Mouse (Mus musculus) forebrain, embryonic 10.5 days (tissue): ENCODE data around the gene Cfap221. TPM values are rescaled to one million over a fixed set of nuclear protein-coding genes. Genes with fewer than 3 reads are reported as not detected.

Source experiments
- DNase-seq: peaks from one replicate; pipeline ENCODE4 v3.0.0-alpha.2; 2017; ENCODE audit warnings: low spot score; ENCODE audit errors: extremely low spot score
- H3K27ac ChIP-seq: fragments of 300-500 bp; sonication (generic); 2 replicates; pipeline ENCODE4 v1.5.1; 2016; ENCODE audit warnings: mild to moderate bottlenecking
- H3K27me3 ChIP-seq: fragments of 300-500 bp; sonication (generic); 2 replicates; pipeline ENCODE4 v1.6.1; 2016; ENCODE audit warnings: mild to moderate bottlenecking; ENCODE audit not compliant: poor library complexity, severe bottlenecking
- H3K36me3 ChIP-seq: fragments of 300-500 bp; sonication (generic); replicated peaks from 2 replicates; pipeline ENCODE4 v1.6.1; 2016; ENCODE audit warnings: mild to moderate bottlenecking, moderate library complexity
- H3K4me1 ChIP-seq: fragments of 300-500 bp; sonication (generic); 2 replicates; pipeline ENCODE4 v1.6.1; 2016
- H3K4me3 ChIP-seq: fragments of 300-500 bp; sonication (generic); 2 replicates; pipeline ENCODE4 v1.5.1; 2016; ENCODE audit warnings: mild to moderate bottlenecking, moderate library complexity
- H3K9me3 ChIP-seq: fragments of 300-500 bp; sonication (generic); 2 replicates; pipeline ENCODE4 v1.6.1; 2016; ENCODE audit warnings: mild to moderate bottlenecking, moderate library complexity
- WGBS: fragments of 180-500 bp; shearing (Covaris S2); methylation state at CpG from one replicate; pipeline ENCODE4 v1.1.7; 2016; 5-methylcytosine and 5-hydroxymethylcytosine counted together
- polyA plus RNA-seq: library from polyadenylated mRNA; unstranded; fragments of >200 nt; fragmentation: Nextera tagmentation; extraction: Ambion mirVana; gene quantifications from 2 replicates; pipeline ENCODE4 v1.2.1, GENCODE M21; 2016

Gene Cfap221
- polyA plus RNA-seq, 1 experiment from 2014 or later, result 0.16 TPM

GRCm38 (mm10) chr1:119975141-119975540, 21.9 kb downstream of the Cfap221 start:
- Histone ChIP-seq H3K9me3 (no peaks in the 10 kb centered on the region), H3K27ac (no peak overlapping the region), H3K4me1 (peaks cover 6% of the 10 kb centered on the region), H3K27me3 (no peaks in the 10 kb centered on the region), H3K36me3 (no peaks in the 10 kb centered on the region), H3K4me3 (no peak overlapping the region)
- no peak for DNase-seq
- 86% methylated on average over 4 of the region's 4 CpGs for WGBS

GRCm38 (mm10) chr1:119973117-119973516, 23.9 kb downstream of the Cfap221 start:
- H3K27ac ChIP-seq, result no peak overlapping the region
- no peaks in the 10 kb centered on the region for H3K27me3 ChIP-seq
- H3K4me3 ChIP-seq, result no peak overlapping the region
- 37% methylated on average over 4 of the region's 4 CpGs for WGBS
- peaks cover 6% of the 10 kb centered on the region for H3K4me1 ChIP-seq
- H3K36me3 ChIP-seq, result no peaks in the 10 kb centered on the region
- H3K9me3 ChIP-seq, result no peaks in the 10 kb centered on the region
- no peak for DNase-seq

GRCm38 (mm10) chr1:119965804-119966514, 31.1 kb downstream of the Cfap221 start:
- no peak for DNase-seq
- H3K27ac ChIP-seq, result no peak overlapping the region
- 55% methylated on average over 12 of the region's 12 CpGs for WGBS
- no peaks in the 10 kb centered on the region for H3K36me3 ChIP-seq
- H3K9me3 ChIP-seq, result no peaks in the 10 kb centered on the region
- no peak overlapping the region for H3K4me3 ChIP-seq
- no peaks in the 10 kb centered on the region for H3K27me3 ChIP-seq
- no peaks in the 10 kb centered on the region for H3K4me1 ChIP-seq

GRCm38 (mm10) chr1:119959920-119960319, 37.1 kb downstream of the Cfap221 start:
- WGBS, result 79% methylated on average over 7 of the region's 7 CpGs
- Histone ChIP-seq H3K9me3 (no peaks in the 10 kb centered on the region), H3K27me3 (no peaks in the 10 kb centered on the region), H3K4me3 (no peak overlapping the region), H3K36me3 (no peaks in the 10 kb centered on the region), H3K4me1 (no peaks in the 10 kb centered on the region), H3K27ac (no peak overlapping the region)
- no peak for DNase-seq

GRCm38 (mm10) chr1:119959464-119959863, 37.6 kb downstream of the Cfap221 start:
- DNase-seq, result no peak
- Histone ChIP-seq H3K27me3 (no peaks in the 10 kb centered on the region), H3K9me3 (no peaks in the 10 kb centered on the region), H3K4me3 (no peak overlapping the region), H3K4me1 (no peaks in the 10 kb centered on the region), H3K36me3 (no peaks in the 10 kb centered on the region), H3K27ac (no peak overlapping the region)
- 93% methylated on average over 4 of the region's 4 CpGs for WGBS

- H3K27ac ChIP-seq, result no peak overlapping the region
- no peak overlapping the region for H3K4me3 ChIP-seq
- no peak for DNase-seq
- H3K27me3 ChIP-seq, result no peaks in the 10 kb centered on the region
- 84% methylated on average over 9 of the region's 9 CpGs for WGBS
- no peaks in the 10 kb centered on the region for H3K4me1 ChIP-seq
- no peaks in the 10 kb centered on the region for H3K9me3 ChIP-seq
- no peaks in the 10 kb centered on the region for H3K36me3 ChIP-seq
Observed at GRCm38 (mm10) chr1:119957716-119958222, 39.3 kb downstream of the Cfap221 start.

- H3K4me3 ChIP-seq, result no peak overlapping the region
- no peak overlapping the region for H3K27ac ChIP-seq
- WGBS, result 86% methylated on average over 2 of the region's 2 CpGs
- H3K27me3 ChIP-seq, result no peaks in the 10 kb centered on the region
- no peaks in the 10 kb centered on the region for H3K4me1 ChIP-seq
- DNase-seq, result no peak
- H3K9me3 ChIP-seq, result no peaks in the 10 kb centered on the region
- no peaks in the 10 kb centered on the region for H3K36me3 ChIP-seq
Observed at GRCm38 (mm10) chr1:119954680-119955079, 42.4 kb downstream of the Cfap221 start.

GRCm38 (mm10) chr1:119953456-119953855, 43.6 kb downstream of the Cfap221 start:
- Histone ChIP-seq H3K4me3 (no peak overlapping the region), H3K36me3 (no peaks in the 10 kb centered on the region), H3K27ac (no peak overlapping the region), H3K4me1 (no peaks in the 10 kb centered on the region), H3K27me3 (no peaks in the 10 kb centered on the region), H3K9me3 (no peaks in the 10 kb centered on the region)
- WGBS, result 90% methylated on average over 9 of the region's 9 CpGs
- no peak for DNase-seq

GRCm38 (mm10) chr1:119950086-119950485, 46.9 kb downstream of the Cfap221 start:
- WGBS, result 91% methylated on average over 8 of the region's 8 CpGs
- DNase-seq, result no peak
- H3K4me3 ChIP-seq, result no peak overlapping the region

GRCm38 (mm10) chr1:119936861-119937260, 60.2 kb downstream of the Cfap221 start:
- no peaks in the 10 kb centered on the region for H3K36me3 ChIP-seq
- H3K4me3 ChIP-seq, result no peak overlapping the region
- no peak for DNase-seq
- H3K27me3 ChIP-seq, result no peaks in the 10 kb centered on the region
- 0 out of 2 replicates have a peak overlapping the region, but pooled peaks have one; percentile 12 for H3K27ac ChIP-seq
- H3K4me1 ChIP-seq, result peaks cover 10% of the 10 kb centered on the region; the same call in 1 of the 2 replicates
- H3K9me3 ChIP-seq, result no peaks in the 10 kb centered on the region
- 34% methylated on average over 7 of the region's 7 CpGs for WGBS

More at GRCm38 (mm10) chr1:119950086-119950485, 46.9 kb downstream of the Cfap221 start:
- H3K27me3 ChIP-seq, result no peaks in the 10 kb centered on the region
- H3K27ac ChIP-seq, result no peak overlapping the region
- H3K36me3 ChIP-seq, result no peaks in the 10 kb centered on the region
- H3K4me1 ChIP-seq, result no peaks in the 10 kb centered on the region
- H3K9me3 ChIP-seq, result no peaks in the 10 kb centered on the region

GRCm38 (mm10) chr1:119931421-119932150, 65.4 kb downstream of the Cfap221 start:
- 86% methylated on average over 4 of the region's 4 CpGs for WGBS
- H3K9me3 ChIP-seq, result no peaks in the 10 kb centered on the region
- DNase-seq, result no peak
- H3K36me3 ChIP-seq, result no peaks in the 10 kb centered on the region
- peaks cover 5% of the 10 kb centered on the region; the same call in 1 of the 2 replicates for H3K4me1 ChIP-seq
- H3K4me3 ChIP-seq, result no peak overlapping the region
- no peaks in the 10 kb centered on the region for H3K27me3 ChIP-seq
- no peak overlapping the region for H3K27ac ChIP-seq

- WGBS, result 89% methylated on average over 1 of the region's 1 CpGs
- no peak for DNase-seq
- no peak overlapping the region for H3K27ac ChIP-seq
Observed at GRCm38 (mm10) chr1:119929715-119930114, 67.3 kb downstream of the Cfap221 start.

GRCm38 (mm10) chr1:119919299-119919698, 77.7 kb downstream of the Cfap221 start:
- no peaks in the 10 kb centered on the region for H3K27me3 ChIP-seq
- no peak for DNase-seq

More at GRCm38 (mm10) chr1:119929715-119930114, 67.3 kb downstream of the Cfap221 start:
- Histone ChIP-seq H3K4me1 (no peaks in the 10 kb centered on the region), H3K27me3 (no peaks in the 10 kb centered on the region), H3K4me3 (no peak overlapping the region), H3K36me3 (no peaks in the 10 kb centered on the region), H3K9me3 (no peaks in the 10 kb centered on the region)

More at GRCm38 (mm10) chr1:119919299-119919698, 77.7 kb downstream of the Cfap221 start:
- no peak overlapping the region for H3K4me3 ChIP-seq
- H3K36me3 ChIP-seq, result no peaks in the 10 kb centered on the region
- 60% methylated on average over 4 of the region's 4 CpGs for WGBS
- no peak overlapping the region for H3K27ac ChIP-seq
- H3K4me1 ChIP-seq, result no peaks in the 10 kb centered on the region
- no peaks in the 10 kb centered on the region for H3K9me3 ChIP-seq
